Mouse (Mus musculus): ENCODE results near the gene Ror1. TPM values are rescaled to one million over a fixed set of nuclear protein-coding genes. Genes with fewer than 3 reads are reported as not detected.

Gene Ror1
- total and polyA plus RNA-seq, 2 experiments from 2014 or later, result 0.80 to 2.4 TPM

DNA sequence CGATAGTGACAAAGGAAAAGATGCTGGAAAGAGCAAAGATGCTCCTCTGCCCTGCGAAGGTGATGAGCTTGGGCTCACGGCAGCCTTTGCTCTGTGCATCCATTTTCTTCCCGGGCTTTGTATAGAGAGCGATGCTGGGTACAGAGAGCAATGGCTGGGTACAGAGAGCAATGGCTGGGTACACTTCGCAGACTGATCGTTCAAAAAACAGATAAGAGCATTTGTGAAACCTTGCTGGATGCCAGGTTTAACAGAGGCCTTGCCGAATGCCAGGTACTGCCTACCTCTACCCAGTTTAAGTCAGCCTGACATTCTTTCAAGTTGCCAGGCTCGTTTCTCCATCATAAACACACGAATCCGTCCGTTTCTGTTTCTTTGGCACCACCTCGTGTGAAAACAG lies 38.2 kb upstream of the Ror1 start:
- TF ChIP-seq CTCF (IDR thresholded peaks at IDR 0.05; ENCODE audit: low read depth), result no peak
- Histone ChIP-seq H3K27ac (ENCODE audit: low read depth, low read length) (no peak overlapping the region), H3K36me3 (ENCODE audit: insufficient read depth) (no peaks in the 10 kb centered on the region), H3K4me2 (ENCODE audit: low read depth) (no peak overlapping the region), H3K4me3 (ENCODE audit: low read depth, low read length) (no peak overlapping the region), H3K9me3 (ENCODE audit: low read length) (no peaks in the 10 kb centered on the region), H3K27me3 (ENCODE audit: insufficient read depth, low read length) (no peaks in the 10 kb centered on the region; the same call in 1 of the 2 replicates), H3K4me1 (ENCODE audit: insufficient read depth) (no peaks in the 10 kb centered on the region), H3K9ac (no peak overlapping the region)
- DNase-seq (no peak), ATAC-seq (no peak)
- WGBS, result 86% methylated on average over 13 of the region's 13 CpGs

DNA sequence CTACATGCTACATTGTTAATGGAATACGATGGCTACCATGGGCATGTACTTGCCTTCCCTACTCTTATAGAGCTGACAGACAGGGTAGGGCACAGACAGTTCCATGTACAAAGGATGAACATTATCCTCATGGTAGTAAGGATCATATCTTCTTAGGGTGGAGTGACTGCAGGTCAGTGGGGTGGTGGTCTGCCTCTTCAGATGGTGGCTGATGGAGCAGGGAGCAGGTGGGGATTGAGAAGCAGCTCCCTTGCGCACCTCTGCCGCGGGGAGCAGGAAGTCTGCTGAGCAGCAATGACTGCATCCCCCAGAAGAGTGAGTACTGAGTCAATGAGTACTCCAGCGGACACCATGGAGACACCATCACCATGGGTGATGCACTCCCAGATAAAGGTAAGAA lies 37.0 kb upstream of the Ror1 start:
- no peak for DNase-seq
- no peaks in the 10 kb centered on the region for H3K4me1 ChIP-seq (ENCODE audit: insufficient read depth)
- 96% methylated on average over 5 of the region's 5 CpGs for WGBS
- no peaks in the 10 kb centered on the region for H3K36me3 ChIP-seq (ENCODE audit: insufficient read depth)
- no peaks in the 10 kb centered on the region; the same call in 1 of the 2 replicates for H3K27me3 ChIP-seq (ENCODE audit: insufficient read depth, low read length)
- H3K4me3 ChIP-seq (ENCODE audit: low read depth, low read length), result no peak overlapping the region
- H3K9me3 ChIP-seq (ENCODE audit: low read length), result no peaks in the 10 kb centered on the region
- no peak overlapping the region for H3K9ac ChIP-seq
- no peak overlapping the region for H3K4me2 ChIP-seq (ENCODE audit: low read depth)
- no peak overlapping the region for H3K27ac ChIP-seq (ENCODE audit: low read depth, low read length)
- no peak for TF ChIP-seq CTCF (IDR thresholded peaks at IDR 0.05; ENCODE audit: low read depth)
- ATAC-seq, result no peak

DNA sequence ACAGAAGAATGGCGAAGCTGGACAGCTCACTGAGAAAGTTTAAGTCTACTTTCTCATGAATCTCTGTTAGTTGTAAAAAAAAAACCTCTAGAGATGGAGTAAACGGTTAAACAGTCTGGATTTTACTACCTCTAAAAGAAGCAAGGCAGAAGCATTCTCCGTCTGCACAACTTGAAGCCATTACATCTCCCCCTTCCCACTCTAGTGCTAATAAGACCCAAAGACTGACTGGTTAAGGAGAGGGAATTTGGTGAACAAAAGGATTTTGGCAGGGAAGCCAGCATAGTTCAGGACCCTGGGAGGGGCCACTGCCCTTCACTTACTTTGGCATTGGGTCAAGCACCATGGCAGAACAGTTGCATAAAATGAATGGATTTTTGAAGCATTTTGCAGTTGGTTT lies 35.8 kb upstream of the Ror1 start:
- no peak for TF ChIP-seq CTCF (IDR thresholded peaks at IDR 0.05; ENCODE audit: low read depth)
- WGBS, result 50% methylated on average over 3 of the region's 3 CpGs
- no peaks in the 10 kb centered on the region for H3K4me1 ChIP-seq (ENCODE audit: insufficient read depth)

DNA sequence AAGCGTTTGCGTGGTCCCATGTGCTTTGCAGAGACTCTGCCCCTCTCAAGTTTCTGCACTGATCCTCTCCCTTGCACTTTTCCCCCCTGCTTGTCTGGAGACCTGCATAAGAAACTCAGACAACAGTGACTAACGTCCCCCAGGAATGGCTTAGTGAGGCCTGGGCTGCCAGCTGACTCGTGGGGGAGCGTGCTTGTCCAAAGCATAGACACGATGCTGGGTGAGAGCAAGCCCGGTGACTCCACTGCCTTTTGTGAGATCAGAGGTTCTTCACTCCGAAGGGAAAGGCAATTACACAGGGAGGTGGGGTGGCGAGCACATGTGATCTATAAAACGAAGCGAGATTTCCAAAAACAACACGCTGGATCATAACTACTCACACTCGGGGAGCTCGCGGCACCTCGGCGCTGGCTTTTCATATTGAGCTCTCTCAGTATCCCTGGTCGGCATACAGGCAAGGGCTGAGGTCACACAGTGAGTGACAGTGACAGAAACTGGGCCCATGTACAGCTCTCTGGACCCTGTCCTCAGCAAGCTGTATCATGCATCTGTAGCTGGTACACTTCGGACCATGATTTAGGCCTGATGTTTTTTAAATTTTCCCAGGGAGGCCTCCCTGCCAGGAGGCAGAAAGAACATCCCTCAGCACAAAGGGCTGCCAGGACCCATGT lies 34.1 kb upstream of the Ror1 start:
- WGBS, result 68% methylated on average over 19 of the region's 19 CpGs
- ATAC-seq (no peak), DNase-seq (no peak)
- Histone ChIP-seq H3K27me3 (ENCODE audit: insufficient read depth, low read length) (no peaks in the 10 kb centered on the region; the same call in 1 of the 2 replicates), H3K4me1 (ENCODE audit: insufficient read depth) (no peaks in the 10 kb centered on the region), H3K4me3 (ENCODE audit: low read depth, low read length) (no peak overlapping the region), H3K36me3 (ENCODE audit: insufficient read depth) (no peaks in the 10 kb centered on the region), H3K4me2 (ENCODE audit: low read depth) (no peak overlapping the region), H3K9me3 (ENCODE audit: low read length) (no peaks in the 10 kb centered on the region), H3K27ac (ENCODE audit: low read depth, low read length) (no peak overlapping the region), H3K9ac (no peak overlapping the region)
- no peak for TF ChIP-seq CTCF (IDR thresholded peaks at IDR 0.05; ENCODE audit: low read depth)

More for the DNA sequence above, 35.8 kb upstream of the Ror1 start:
- Histone ChIP-seq H3K9me3 (ENCODE audit: low read length) (no peaks in the 10 kb centered on the region), H3K9ac (no peak overlapping the region), H3K4me3 (ENCODE audit: low read depth, low read length) (no peak overlapping the region), H3K27me3 (ENCODE audit: insufficient read depth, low read length) (no peaks in the 10 kb centered on the region; the same call in 1 of the 2 replicates), H3K4me2 (ENCODE audit: low read depth) (no peak overlapping the region), H3K27ac (ENCODE audit: low read depth, low read length) (no peak overlapping the region), H3K36me3 (ENCODE audit: insufficient read depth) (no peaks in the 10 kb centered on the region)
- no peak for DNase-seq
- no peak for ATAC-seq

DNA sequence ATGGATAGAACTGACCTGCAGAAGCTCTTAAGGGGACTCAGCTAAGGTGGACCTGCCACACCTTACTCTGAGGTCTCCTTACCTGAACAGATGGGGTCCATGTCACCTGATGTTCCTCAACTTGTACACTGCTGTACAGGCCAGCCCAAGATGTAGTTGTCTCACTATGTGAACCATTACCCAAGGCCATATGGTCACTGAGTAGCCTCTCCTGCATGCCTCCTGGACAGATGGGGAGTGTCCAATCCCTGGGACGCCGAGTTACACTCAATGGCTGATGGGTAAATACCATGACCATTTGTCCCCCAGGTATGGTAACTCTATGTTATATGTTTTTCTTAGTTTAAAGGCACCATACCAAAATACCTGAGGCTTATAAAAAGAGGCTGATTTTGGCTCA lies 29.9 kb upstream of the Ror1 start:
- ATAC-seq, result no peak
- WGBS, result 91% methylated on average over 2 of the region's 2 CpGs

DNA sequence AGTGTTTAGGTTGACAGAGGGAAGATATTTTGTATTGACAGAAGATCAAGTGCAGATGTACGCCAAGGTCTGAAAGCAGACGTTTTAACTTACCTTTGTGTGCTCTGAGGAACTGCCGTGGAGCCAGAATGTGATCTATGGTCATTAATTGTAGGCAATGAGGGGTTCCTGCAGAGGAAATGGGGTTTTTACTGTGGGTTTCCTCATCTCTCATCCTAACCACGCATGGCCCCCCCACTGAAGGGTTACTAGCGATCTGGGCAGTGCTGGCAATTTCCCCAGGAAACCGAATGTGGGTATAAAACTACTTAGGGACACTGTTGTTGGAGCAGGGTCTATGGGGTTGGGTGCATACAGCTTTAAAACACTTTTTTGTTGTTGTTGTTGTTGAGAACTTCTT lies 25.5 kb upstream of the Ror1 start:
- no peak overlapping the region for H3K4me2 ChIP-seq (ENCODE audit: low read depth)
- H3K9me3 ChIP-seq (ENCODE audit: low read length), result no peaks in the 10 kb centered on the region
- no peaks in the 10 kb centered on the region for H3K4me1 ChIP-seq (ENCODE audit: insufficient read depth)
- no peak overlapping the region for H3K27ac ChIP-seq (ENCODE audit: low read depth, low read length)
- TF ChIP-seq CTCF (IDR thresholded peaks at IDR 0.05; ENCODE audit: low read depth), result no peak
- H3K36me3 ChIP-seq (ENCODE audit: insufficient read depth), result no peaks in the 10 kb centered on the region
- WGBS, result 81% methylated on average over 6 of the region's 6 CpGs
- DNase-seq (no peak), ATAC-seq (no peak)
- no peak overlapping the region for H3K9ac ChIP-seq
- no peaks in the 10 kb centered on the region for H3K27me3 ChIP-seq (ENCODE audit: insufficient read depth, low read length)
- H3K4me3 ChIP-seq (ENCODE audit: low read depth, low read length), result no peak overlapping the region

More for the DNA sequence above, 29.9 kb upstream of the Ror1 start:
- no peak overlapping the region for H3K27ac ChIP-seq (ENCODE audit: low read depth, low read length)
- no peak overlapping the region for H3K4me3 ChIP-seq (ENCODE audit: low read depth, low read length)
- H3K27me3 ChIP-seq (ENCODE audit: insufficient read depth, low read length), result no peaks in the 10 kb centered on the region; the same call in 1 of the 2 replicates
- no peak for DNase-seq
- no peaks in the 10 kb centered on the region for H3K36me3 ChIP-seq (ENCODE audit: insufficient read depth)
- no peaks in the 10 kb centered on the region for H3K4me1 ChIP-seq (ENCODE audit: insufficient read depth)
- no peak for TF ChIP-seq CTCF (IDR thresholded peaks at IDR 0.05; ENCODE audit: low read depth)
- H3K4me2 ChIP-seq (ENCODE audit: low read depth), result no peak overlapping the region
- H3K9me3 ChIP-seq (ENCODE audit: low read length), result no peaks in the 10 kb centered on the region
- H3K9ac ChIP-seq, result no peak overlapping the region

DNA sequence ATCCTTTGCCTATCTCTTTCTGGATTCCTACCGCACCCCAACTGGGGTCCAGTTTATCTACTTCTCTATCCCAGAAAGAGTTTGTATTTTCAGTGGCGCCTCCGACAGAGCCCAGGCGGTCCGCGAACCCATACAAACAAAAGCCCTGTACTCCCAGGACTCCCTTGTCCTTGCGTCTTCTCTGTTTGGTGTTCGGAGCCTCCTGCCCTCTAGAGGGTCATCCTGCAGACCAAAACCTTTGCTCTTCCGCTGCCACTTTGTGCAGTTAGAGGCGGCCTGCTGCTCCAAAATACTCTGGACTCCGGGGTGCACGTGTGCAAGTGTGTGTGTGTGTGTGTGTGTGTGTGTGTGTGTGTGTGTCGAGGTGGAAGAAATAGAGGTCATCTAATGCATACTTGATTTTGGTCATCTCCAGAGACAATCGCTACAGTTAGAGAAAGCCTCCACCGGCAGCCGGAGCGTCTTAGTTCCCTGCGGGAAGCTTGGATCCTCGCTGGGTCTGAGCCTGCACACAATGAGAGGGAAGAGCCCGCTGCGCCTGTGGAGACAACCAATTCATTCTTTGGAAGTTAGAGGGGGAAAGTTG lies 1.1 kb downstream of the Ror1 start:
- no peak overlapping the region for H3K27ac ChIP-seq (ENCODE audit: low read depth, low read length)
- DNase-seq (peak; percentile 29), ATAC-seq (no peak)
- H3K36me3 ChIP-seq (ENCODE audit: insufficient read depth), result no peaks in the 10 kb centered on the region
- H3K4me2 ChIP-seq (ENCODE audit: low read depth), result peak overlapping the region; percentile 98
- H3K9me3 ChIP-seq (ENCODE audit: low read length), result no peaks in the 10 kb centered on the region
- no peaks in the 10 kb centered on the region for H3K4me1 ChIP-seq (ENCODE audit: insufficient read depth)
- no peak for TF ChIP-seq CTCF (IDR thresholded peaks at IDR 0.05; ENCODE audit: low read depth)
- 2% methylated on average over 21 of the region's 21 CpGs for WGBS
- peak overlapping the region; percentile 54 for H3K4me3 ChIP-seq (ENCODE audit: low read depth, low read length)
- H3K27me3 ChIP-seq (ENCODE audit: insufficient read depth, low read length), result peaks cover 13% of the 10 kb centered on the region; the same call in 1 of the 2 replicates
- peak overlapping the region; percentile 46; the same call in 1 of the 2 replicates for H3K9ac ChIP-seq
